Mouse (Mus musculus): Measurements from ENCODE around the gene P2ry14.
"Not testable (repeated sequence)": the region's sequence is repeated elsewhere in the genome, so short reads cannot be mapped to it uniquely, and the experiment has no call there.

The P2ry14 gene

DNA sequence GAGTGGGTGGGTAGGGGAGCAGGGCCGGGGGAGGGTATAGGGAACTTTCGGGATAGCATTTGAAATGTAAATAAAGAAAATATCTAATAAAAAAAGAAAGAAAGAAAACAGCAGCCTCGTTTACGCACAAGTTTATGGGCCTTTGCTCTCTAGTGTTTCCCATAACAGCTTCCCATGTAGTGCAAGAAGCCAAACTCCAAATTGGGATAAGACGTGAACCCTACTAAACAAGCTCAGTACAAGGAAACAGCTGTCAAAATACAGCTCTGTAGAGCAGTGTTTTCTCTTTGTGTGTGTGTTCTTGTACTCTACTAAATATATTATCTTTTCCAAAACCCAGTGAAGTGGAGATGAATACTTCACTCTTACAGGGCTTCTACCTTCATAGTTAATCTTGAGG is 8.2 kb downstream of the P2ry14 start:
- no peak for DNase-seq (ENCODE audit: low spot score in 2 of 2)

DNA sequence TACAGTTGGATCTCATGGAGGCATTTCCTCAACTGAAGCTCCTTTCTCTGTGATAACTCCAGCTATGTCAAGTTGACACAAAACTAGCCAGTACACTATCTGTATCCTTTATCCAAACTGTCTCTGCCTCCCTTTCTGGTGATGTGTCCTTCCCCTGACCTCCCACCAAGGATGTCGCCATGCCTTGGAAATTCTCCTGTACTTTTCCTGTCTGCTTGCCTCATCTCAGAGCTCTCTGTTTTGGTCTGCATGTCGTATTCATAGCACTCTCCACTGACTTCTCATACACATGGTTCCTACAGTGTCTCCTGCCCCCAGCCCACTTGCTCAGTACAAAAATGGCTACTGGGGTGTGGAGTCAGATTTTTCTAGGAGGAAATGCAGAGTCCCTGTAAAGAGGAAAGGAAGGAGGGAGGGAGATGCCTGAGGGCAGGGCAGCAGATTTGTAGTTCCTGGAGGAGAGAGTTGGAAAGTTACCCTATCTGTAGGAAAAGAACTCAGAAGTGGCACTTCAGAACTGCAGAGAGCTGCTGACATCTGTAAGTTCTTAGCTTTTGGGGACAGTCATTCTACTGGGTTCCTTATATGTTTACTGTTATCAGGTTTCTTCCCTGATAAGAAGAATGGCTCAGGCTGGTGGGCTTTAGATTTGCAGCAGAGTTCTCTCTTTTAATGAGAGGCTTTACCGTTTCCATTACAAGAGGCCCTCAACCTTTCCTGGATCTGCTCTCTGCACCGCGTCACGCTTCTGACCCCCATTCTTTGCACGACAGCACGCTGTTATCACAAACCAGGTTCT is 11.7 kb downstream of the P2ry14 start:
- DNase-seq (ENCODE audit: low spot score in 2 of 2), result no peak

DNA sequence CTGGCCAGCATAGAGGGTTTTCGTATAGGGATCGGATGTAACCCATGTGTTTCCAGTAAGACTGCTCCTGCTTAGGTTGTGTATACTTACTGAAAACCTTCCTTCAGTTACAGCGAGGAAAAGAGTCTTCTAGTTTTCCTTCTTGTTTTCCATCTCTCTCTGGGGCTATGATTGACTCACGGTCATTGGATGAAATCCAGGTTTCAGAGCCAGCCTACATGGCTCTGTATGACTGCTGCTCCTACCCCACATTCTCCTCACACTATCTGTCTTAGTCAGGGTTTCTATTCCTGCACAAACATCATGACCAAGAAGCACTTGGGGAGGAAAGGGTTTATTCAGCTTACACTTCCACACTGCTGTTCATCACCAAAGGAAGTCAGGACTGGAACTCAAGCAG is 12.5 kb downstream of the P2ry14 start:
- not testable (repeated sequence) for DNase-seq (ENCODE audit: low spot score in 2 of 2)

DNA sequence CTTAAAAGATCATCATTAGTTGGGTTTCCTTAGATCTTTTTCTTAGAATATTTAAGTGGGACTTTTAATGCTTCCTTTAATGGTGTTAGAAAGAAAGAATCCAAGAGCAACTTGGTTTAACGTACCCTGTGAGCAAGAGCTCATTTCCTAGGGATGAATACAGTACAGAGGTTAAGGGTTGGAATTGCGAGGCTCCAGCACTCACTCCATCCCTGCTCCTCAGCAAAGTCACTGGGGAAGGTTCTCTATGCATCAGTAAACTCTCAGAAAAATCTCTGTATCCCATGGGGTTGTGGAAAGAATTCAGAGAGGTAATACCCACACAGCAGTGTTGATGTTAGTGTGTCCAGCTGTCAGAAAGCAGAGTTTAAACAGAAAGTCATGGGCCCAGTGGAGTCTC is 13.3 kb downstream of the P2ry14 start:
- no peak for DNase-seq (ENCODE audit: low spot score in 2 of 2)

DNA sequence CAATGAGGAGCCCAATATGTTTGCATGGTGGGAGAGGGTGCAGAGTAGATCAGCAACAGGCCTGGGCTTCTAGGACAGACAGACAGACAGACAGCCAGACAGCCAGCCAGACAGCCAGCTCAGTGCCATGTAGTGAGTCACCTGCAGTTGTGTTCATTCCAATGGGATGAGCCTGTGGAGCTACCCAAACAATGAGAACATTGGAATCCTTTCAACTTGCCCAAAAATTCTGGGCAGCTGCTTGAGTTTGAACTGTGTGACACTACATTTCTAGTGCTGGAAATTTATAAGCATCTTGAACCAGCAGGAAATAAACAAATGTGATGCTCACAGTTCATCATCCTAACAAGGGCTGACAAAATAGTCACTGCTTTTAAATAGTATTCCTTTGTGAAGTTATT is 13.8 kb downstream of the P2ry14 start:
- DNase-seq (ENCODE audit: low spot score in 2 of 2), result no peak

DNA sequence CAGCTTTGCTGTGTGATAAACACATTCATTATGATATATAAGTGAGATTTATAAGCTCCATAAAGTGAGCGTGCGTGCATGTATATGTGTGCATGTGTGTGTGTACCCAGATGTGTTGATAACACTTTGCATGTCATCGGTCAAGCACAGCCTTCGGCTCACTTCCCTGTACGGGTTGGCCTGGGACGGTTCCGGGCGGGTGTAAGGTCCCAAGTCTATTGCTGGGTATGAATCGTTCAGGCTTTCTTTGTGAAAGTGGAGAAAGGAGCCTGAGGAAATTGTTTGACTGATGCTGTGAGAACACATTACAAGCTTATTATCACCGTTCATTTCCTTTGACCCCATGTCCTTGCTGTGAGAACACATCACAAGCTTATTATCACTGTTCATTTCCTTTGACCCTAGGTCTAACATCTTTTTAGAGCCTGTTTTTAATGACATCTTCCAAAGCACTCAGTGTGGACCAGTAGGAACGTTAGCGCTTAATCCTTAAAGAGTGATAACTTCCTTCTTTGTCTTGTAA is 14.4 kb downstream of the P2ry14 start:
- DNase-seq (ENCODE audit: low spot score in 2 of 2), result no peak

DNA sequence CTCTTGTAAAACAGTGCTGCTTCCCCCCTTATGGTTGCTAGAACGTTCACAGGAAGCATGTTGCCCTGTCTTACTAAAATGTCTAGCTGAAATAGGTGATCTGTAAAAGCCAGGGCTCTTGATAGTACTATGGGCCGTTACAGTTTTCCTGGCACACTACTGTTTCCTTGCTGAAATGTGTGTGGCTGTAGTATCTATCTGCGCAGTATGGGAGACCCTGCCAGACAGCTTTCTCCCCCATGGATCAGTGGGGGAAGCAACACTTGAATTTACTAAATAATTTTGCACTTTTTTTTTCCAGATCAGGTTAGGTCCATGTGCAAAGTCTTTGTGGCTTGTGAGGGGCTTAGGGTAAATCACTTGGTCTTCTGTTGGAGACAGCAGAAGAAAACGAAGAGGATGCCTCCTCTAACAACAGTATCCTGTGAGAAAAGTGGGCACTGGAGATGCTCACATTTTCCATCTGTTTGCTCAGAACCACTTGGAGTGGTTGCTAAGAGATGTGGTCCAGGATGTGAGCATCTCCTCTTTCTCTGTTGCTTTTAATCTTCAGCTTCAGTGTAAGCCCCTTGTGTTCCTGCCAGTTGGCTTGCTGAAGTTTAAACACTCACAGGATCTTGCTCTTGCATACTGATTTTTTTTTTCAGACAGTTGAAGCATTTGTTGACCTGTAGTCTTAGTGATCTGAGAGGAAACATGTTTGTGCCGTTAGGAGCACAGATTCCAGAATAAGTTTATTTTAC is 17.3 kb downstream of the P2ry14 start:
- DNase-seq (ENCODE audit: low spot score in 2 of 2), result no peak

DNA sequence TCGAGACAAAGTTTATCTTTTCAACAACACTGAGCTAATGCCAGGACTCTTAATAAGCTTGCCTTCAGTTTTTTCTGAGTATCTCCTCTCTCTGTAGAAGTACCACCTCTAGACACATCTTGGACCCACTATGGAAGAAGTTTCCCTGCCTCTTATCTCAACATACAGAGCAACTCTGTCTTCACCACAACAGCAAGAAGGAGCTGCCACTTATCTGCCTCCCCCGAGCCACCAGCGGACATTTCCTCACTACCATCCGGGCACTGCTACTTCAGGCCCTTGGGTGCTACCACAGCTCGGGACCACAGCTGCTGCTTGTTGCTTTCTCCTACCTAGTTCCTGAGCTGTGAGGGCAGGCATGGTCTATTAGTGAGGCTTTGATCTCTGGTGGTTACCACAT is 20.2 kb downstream of the P2ry14 start:
- no peak for DNase-seq (ENCODE audit: low spot score in 2 of 2)

DNA sequence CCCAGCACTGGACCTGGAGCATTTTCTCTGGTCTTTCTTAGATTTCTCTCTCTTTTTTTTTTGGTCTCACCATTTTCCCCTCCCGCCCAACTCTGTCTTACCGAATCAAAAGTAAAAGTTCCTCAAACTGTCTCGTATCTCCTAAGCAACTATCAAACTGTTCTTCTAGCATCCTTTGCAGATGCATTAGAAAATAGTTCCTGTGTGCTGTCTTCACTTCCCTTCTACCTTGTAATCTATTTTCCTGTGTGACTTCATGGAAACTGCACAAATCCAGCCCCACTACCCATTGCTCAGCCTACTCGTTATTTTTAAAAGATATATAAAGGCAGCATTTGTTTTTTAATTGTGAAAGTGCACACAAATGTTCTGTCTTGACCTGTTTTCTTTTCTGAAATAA is 21.5 kb downstream of the P2ry14 start:
- DNase-seq (ENCODE audit: low spot score in 2 of 2), result no peak

DNA sequence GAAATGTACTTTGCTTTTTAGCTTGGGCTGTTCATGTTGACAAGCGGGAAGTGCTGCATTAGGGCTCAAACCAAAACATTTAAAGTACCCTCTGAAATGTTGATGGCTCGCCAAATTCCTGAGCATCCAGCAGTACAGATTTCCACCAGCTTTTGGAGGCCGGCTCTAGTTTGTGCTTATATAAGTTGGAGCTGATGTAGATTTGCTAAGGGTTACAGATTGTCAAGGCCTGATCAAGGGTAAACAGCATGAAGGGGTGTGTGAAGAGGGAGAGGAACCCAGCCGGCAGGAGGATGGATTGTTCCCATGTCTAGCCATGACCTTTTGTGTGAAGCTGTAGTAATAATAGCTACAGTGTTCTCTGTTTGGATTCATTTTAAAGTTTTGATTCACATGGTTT is 22.3 kb downstream of the P2ry14 start:
- DNase-seq (ENCODE audit: low spot score in 2 of 2), result no peak

DNA sequence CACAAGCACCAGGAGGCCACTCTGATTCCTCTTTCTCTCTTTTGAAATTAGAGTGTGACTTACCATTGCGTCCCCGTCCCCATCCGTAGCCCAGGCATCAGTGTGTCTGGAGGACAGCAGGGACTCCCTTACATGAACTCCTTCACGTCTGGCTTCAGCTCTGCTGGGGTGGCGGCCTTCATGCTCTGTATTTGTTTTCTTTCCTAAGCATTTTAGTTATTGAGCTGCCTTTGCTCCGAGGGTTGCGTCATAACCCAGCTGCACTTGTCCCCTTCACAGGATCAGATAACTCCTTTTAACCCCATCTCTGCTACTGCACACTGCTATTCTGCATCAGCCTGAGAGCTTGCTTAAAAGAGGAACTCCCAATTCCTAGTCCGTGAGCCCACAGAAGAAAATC is 23.0 kb downstream of the P2ry14 start:
- no peak for DNase-seq (ENCODE audit: low spot score in 2 of 2)

DNA sequence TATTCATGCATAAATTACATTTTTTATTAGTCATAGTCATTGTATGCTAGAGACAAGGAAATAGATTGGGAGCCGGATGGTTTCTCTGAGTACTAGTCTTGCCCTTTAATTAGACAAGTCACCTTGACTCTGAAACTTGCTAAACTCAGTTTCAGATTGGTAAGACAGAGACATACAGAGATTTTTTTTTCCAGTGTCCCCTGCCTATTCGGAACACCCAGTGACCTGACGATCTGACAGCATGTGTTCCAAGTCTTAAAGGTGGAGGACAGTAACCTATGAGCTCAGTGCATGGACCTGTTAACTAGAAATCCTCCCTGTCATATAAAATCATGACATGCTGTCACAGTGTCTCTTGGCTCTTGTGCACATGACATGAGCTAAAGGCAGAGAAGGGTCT is 23.9 kb downstream of the P2ry14 start:
- DNase-seq (ENCODE audit: low spot score in 2 of 2), result no peak

DNA sequence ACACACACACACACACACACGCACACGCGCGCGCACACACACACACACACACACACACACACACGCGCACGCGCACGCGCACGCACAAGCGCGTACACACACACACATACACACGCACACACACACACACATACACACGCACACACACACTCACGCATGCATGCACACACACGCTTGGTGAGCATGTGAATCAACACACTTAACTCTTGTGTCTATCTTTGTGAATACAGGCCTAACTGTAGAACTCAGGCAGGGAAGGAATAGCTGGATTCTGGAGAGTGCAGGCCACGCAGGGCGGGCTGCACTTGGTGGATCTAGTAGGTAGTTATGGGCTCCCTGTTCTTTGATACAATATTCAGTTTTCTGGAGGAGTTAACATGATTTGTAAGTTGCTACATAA is 24.7 kb downstream of the P2ry14 start:
- DNase-seq (ENCODE audit: low spot score in 2 of 2), result no peak

DNA sequence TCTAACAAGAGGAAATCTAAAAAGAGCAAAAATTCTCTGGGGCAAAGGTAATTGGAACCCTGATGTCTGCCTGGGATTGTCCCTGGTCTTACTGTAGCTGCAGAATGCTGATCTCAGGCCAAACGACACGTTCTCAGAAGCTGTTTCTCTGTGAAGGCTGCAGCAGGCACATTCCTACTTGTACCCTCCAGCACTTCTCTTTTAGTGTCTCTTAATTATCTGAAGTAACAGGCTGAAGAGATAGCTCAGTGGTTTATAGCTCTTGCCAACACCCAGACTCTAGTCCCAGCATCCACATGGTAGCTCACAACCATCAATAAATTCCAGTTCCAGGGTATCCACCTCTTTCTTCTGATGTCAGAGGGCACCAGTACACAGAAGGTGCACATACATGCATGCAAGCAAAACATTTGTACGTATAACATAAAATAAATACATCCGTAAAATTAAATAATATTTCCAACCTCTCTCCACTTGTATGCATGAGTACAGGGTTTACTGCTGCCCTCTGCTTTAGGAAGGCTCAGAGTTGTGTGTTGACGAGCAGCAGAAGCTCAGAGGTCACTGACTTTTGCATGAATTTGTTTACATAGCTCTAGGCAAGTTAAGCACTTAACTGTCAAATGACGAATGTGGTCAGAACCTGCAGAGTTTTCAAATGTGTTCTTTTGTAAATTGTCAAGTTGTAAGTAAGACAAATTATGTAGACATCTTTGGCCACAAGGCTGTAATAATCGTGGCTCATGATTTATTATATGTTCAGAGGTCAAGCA is 27.4 kb downstream of the P2ry14 start:
- DNase-seq (ENCODE audit: low spot score in 2 of 2), result no peak

DNA sequence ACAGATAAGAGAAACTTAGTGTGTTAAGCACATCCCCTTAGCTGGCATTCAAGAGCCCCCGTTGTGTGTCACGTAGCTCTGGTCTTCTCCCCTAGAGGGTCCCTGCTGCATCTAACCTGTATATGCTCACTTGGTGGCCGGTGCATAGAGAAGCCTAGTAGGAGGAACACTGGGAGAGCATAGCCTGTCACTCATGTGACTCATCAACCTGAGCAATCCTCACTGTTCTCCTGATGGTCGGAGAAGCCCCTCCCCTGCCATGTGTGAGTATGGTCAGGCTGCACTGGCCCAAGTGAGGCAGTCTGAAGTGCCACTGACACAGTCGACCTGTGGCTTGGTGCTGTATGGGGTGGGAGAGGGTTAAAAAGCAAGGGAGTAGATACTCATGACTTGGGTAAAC is 28.4 kb downstream of the P2ry14 start:
- DNase-seq (ENCODE audit: low spot score in 2 of 2), result no peak

DNA sequence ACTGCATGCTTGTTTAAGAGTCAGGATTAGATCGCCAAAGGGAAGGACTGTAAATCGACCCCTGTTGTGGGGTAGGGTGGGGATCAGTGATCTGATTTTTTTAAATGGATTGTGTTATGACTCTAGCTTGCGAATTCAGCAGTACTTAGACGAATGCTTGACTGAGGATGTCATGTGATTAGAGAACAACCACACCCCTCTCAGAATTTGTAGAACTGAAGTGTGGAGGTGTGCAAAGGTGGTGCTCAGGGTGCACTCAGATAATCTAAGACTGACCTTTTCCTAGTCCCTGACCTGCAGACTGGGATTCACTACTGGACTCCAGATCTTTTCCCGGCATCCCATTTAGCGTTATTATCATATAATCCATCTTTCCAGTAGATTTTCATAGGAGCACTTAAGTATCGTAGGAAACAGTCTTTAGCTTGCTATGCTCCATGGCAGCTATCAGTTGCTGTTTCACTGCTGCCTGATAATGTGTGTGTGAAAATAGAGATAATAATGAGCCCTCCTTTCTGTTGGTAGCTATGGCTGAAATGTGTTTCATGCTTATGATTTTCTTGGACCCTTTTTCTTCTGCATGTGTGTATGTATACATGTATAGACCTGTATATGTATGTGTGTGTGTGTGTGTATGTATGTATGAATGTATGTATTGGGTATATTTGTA is 31.5 kb downstream of the P2ry14 start:
- DNase-seq (ENCODE audit: low spot score in 2 of 2), result no peak

DNA sequence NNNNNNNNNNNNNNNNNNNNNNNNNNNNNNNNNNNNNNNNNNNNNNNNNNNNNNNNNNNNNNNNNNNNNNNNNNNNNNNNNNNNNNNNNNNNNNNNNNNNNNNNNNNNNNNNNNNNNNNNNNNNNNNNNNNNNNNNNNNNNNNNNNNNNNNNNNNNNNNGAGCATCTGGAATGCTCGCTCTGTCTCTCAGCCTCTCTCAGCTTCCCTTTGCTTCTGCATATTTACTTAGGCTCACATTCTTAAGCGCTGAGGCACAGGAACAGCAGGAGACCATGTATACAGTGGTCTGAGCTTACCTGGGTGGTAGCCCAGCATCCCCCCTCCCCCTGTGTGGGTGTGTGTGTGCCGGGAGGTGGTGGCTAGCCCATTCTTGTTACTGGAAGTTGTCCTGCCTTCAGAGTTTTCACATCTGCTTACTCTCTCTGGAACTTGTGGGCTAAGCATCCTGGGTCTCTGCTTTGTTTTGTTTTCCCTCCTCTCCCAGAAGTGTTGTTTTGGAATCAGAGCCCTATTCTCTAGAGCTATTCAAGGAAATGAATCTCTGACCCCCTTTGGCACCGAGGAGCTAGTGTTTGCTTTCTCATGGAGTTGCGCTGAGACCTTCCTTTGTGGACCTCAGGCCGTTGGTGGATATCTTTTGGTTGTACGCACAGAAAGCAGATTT is 32.2 kb downstream of the P2ry14 start:
- peak in 1 of 2 experiments; percentile 10 for DNase-seq (ENCODE audit: low spot score in 2 of 2)

DNA sequence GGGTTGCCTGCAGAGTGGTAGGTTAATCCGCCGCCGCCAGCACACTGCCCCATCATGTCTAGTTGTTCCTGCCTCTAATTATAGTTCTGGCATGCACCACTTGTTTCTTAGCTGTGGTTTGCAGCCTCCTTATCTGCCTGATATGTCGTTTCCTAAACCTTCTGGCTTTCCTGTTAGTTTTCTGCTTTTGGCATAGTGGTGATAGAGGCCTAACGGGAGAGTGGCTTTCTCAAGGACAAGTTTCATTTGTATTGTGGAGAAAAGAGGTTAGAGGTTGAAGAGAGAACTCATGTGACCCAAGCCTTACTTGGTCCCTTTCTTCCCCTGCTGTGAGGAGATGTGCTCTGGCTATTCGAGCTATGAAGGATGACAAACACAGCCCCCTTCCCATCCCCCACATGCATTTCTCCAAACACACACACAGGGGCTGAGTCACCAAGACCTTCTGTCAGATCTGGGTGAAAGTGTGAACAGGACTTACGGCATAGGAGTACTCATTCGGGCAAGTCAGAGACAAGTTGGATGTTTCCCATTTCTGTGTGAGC is 39.4 kb downstream of the P2ry14 start:
- peak; percentile 19 to 53 for DNase-seq (ENCODE audit: low spot score in 2 of 2)

DNA sequence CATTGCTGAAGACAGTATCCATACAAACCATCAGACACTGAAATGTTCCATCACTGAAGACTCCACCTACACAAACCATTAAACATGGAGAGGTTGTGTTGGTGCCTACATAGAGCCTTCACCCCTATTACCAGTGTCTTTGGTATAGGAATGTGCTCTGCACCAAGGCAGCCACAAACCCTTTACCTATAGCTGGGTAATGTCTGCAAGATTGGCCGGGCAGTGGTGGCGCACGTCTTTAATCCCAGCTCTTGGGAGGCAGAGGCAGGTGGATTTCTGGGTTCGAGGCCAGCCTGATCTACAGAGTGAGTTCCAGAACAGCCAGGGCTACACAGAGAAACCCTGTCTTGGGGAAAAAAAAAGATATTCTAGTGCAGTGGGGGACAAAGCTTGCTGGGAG is 40.1 kb downstream of the P2ry14 start:
- not testable (repeated sequence) for DNase-seq (ENCODE audit: low spot score in 2 of 2)

DNA sequence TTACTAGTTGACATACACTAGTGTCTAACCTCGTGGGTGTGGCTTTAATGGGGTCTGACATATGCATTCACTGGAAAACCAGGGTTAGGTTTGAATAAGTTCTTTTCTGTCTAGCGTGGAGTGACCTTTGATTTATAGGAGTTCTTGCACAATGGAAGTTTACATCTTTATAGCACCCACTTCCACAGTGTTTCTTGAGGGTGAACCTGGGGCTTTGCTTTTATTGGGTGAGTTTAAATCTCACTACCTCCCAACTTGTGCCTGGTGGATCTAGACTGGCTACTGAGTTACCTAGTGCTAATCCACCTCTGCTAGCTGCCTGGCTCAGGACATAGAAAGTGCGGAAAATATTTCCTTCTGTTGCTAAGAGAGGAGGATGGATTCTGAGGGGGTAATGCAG is 41.5 kb downstream of the P2ry14 start:
- DNase-seq (ENCODE audit: low spot score in 2 of 2), result no peak

DNA sequence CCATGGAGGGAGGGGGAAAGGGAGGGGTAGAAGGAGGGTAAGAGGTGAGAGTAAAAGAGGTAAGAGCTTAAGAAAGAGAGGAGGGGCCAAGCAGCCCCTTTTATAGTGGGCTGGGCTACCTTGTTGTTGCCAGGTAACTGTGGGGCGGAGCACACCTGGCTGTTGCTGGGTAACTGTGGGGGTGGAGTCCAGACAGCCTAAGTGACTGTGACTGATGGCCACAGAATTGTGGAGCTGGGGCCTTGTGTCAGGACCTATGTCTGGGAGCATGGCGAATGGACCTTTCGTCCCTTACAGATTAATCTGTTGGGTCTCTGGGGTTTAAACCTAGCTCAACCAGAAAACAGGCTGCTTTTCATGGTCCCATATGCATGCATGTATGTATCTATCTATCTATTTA is 43.6 kb downstream of the P2ry14 start:
- not testable (repeated sequence) for DNase-seq (ENCODE audit: low spot score in 2 of 2)
